Mouse (Mus musculus): ENCODE measurements around the gene Cwc22. TPM values are rescaled to one million over a fixed set of nuclear protein-coding genes. Genes with fewer than 3 reads are reported as not detected.

The Cwc22 gene
- polyA plus RNA-seq, 2 experiments: 33.7 to 36.0 TPM

DNA sequence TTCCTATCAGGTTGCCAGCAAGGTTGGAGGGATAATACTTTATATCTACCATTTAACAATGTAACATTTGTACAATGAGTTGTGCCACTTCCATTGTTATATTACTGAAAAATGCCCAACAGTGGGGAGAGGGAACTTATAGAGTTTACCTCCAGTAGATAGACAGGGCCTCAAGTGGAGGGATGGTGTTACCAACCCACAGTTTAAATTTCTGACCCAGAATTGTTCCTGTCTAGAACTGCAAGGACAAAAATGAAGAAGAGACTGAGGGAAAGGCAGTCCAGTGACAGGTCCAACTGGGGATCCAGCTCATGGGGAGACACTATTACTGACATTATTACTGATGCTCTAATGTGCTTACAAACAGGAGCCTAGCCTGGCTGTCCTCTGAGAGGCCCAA lies 72.4 kb downstream of the Cwc22 start:
- DNase-seq (ENCODE audit: low spot score) (no peak), ATAC-seq (ENCODE audit: low FRiP score, low read depth) (no peak)
- H3K27ac ChIP-seq (replicated peaks; ENCODE audit: low read depth, low read length): no peak overlapping the region
- no peaks in the 10 kb centered on the region for H3K4me1 ChIP-seq (ENCODE audit: control insufficient read depth, insufficient read depth, low read length)
- no peaks in the 10 kb centered on the region for H3K9me3 ChIP-seq (ENCODE audit: control insufficient read depth, low read length)
- no peak overlapping the region for H3K4me3 ChIP-seq (replicated peaks; ENCODE audit: low read length)
- no peak overlapping the region for H3K9ac ChIP-seq (ENCODE audit: low read depth, low read length, severe bottlenecking)
- TF ChIP-seq POLR2A (IDR thresholded peaks at IDR 0.05; ENCODE audit: borderline replicate concordance, extremely low read depth, insufficient read depth, insufficient read length): no peak
- H3K27me3 ChIP-seq (ENCODE audit: control insufficient read depth, insufficient read depth, low read length): no peaks in the 10 kb centered on the region
- H3K4me2 ChIP-seq (replicated peaks; ENCODE audit: low read depth, low read length, severe bottlenecking): no peak overlapping the region
- no peaks in the 10 kb centered on the region for H3K36me3 ChIP-seq (ENCODE audit: control insufficient read depth, insufficient read depth, low read length)

DNA sequence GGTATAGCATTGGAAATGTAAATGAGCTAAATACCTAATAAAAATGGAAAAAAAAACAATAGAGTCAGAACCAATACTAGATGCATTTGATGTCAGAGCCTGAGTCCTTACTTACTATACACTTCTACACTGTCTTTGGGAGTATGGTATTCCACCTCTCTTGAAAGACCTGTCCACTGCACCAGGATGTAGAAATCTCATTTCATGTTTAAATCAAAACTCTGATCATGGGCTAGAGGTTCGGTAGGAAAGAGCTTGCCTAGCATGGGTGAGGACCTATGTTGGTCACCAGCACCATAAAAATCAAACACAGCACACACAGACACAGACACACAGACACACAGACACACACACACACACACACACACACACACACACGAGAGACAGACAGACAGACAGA lies 73.5 kb downstream of the Cwc22 start:
- Histone ChIP-seq H3K4me2 (replicated peaks; ENCODE audit: low read depth, low read length, severe bottlenecking) (no peak overlapping the region), H3K27me3 (ENCODE audit: control insufficient read depth, insufficient read depth, low read length) (no peaks in the 10 kb centered on the region), H3K9me3 (ENCODE audit: control insufficient read depth, low read length) (no peaks in the 10 kb centered on the region), H3K9ac (ENCODE audit: low read depth, low read length, severe bottlenecking) (no peak overlapping the region), H3K27ac (replicated peaks; ENCODE audit: low read depth, low read length) (no peak overlapping the region), H3K36me3 (ENCODE audit: control insufficient read depth, insufficient read depth, low read length) (no peaks in the 10 kb centered on the region), H3K4me3 (replicated peaks; ENCODE audit: low read length) (no peak overlapping the region), H3K4me1 (ENCODE audit: control insufficient read depth, insufficient read depth, low read length) (no peaks in the 10 kb centered on the region)
- no peak for TF ChIP-seq POLR2A (IDR thresholded peaks at IDR 0.05; ENCODE audit: borderline replicate concordance, extremely low read depth, insufficient read depth, insufficient read length)
- WGBS: 59% methylated on average over 2 of the region's 2 CpGs
- ATAC-seq (ENCODE audit: low FRiP score, low read depth): no peak
- no peak for DNase-seq (ENCODE audit: low spot score)

DNA sequence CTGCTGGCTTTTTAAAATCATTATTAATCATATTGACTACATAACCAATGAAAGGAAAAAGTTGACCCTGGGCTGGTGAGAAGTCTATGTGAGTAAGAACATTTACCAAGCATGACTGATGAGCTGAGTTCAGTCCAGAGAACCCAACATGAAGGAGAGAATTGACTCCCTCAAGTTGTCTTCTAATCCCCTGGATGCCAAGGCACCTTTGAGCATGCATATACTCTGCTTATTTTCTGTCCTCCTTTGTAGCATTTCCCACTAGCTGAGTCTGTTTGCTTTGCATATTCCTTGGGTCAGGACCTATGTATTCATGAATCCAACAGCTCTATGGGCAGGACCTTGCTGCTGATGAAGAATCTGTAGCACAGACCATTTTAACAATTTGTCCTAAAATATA lies 75.0 kb downstream of the Cwc22 start:
- Histone ChIP-seq H3K9ac (ENCODE audit: low read depth, low read length, severe bottlenecking) (no peak overlapping the region), H3K9me3 (ENCODE audit: control insufficient read depth, low read length) (no peaks in the 10 kb centered on the region), H3K4me1 (ENCODE audit: control insufficient read depth, insufficient read depth, low read length) (no peaks in the 10 kb centered on the region), H3K27me3 (ENCODE audit: control insufficient read depth, insufficient read depth, low read length) (no peaks in the 10 kb centered on the region), H3K4me2 (replicated peaks; ENCODE audit: low read depth, low read length, severe bottlenecking) (no peak overlapping the region), H3K36me3 (ENCODE audit: control insufficient read depth, insufficient read depth, low read length) (no peaks in the 10 kb centered on the region), H3K27ac (replicated peaks; ENCODE audit: low read depth, low read length) (no peak overlapping the region), H3K4me3 (replicated peaks; ENCODE audit: low read length) (no peak overlapping the region)
- no peak for DNase-seq (ENCODE audit: low spot score)
- no peak for ATAC-seq (ENCODE audit: low FRiP score, low read depth)
- no peak for TF ChIP-seq POLR2A (IDR thresholded peaks at IDR 0.05; ENCODE audit: borderline replicate concordance, extremely low read depth, insufficient read depth, insufficient read length)

DNA sequence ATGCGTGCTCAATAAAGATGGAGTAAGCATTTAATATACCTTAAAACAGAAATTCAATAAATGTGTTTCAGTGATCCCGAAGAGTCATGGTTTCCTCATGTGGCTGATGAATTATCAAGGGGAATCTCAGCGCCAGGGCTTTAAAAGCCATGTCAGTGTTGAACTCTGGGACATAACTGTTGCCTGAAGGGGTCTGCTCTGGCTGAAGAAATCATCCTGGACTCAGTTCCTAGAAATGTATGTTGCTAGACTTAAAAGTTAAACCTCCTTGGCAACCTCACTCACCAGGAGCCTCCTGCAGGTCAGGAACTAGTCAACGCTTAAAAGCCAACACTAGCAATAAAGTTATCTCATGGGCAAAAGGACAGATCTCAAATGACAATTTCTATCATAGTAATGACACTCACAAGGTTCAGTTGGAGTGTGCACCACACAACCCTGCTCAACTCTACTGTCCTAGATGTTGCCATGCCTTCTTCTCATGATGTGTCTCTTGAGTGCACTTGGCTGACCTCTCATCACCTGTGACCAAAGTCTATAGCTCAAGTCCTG lies 76.4 kb downstream of the Cwc22 start:
- DNase-seq (ENCODE audit: low spot score) (no peak), ATAC-seq (ENCODE audit: low FRiP score, low read depth) (no peak)
- H3K4me2 ChIP-seq (replicated peaks; ENCODE audit: low read depth, low read length, severe bottlenecking): no peak overlapping the region
- TF ChIP-seq POLR2A (IDR thresholded peaks at IDR 0.05; ENCODE audit: borderline replicate concordance, extremely low read depth, insufficient read depth, insufficient read length): no peak
- H3K9ac ChIP-seq (ENCODE audit: low read depth, low read length, severe bottlenecking): no peak overlapping the region
- no peaks in the 10 kb centered on the region for H3K27me3 ChIP-seq (ENCODE audit: control insufficient read depth, insufficient read depth, low read length)
- H3K9me3 ChIP-seq (ENCODE audit: control insufficient read depth, low read length): no peaks in the 10 kb centered on the region
- H3K36me3 ChIP-seq (ENCODE audit: control insufficient read depth, insufficient read depth, low read length): no peaks in the 10 kb centered on the region
- no peaks in the 10 kb centered on the region for H3K4me1 ChIP-seq (ENCODE audit: control insufficient read depth, insufficient read depth, low read length)
- 83% methylated on average over 4 of the region's 4 CpGs for WGBS
- no peak overlapping the region for H3K4me3 ChIP-seq (replicated peaks; ENCODE audit: low read length)
- H3K27ac ChIP-seq (replicated peaks; ENCODE audit: low read depth, low read length): no peak overlapping the region

DNA sequence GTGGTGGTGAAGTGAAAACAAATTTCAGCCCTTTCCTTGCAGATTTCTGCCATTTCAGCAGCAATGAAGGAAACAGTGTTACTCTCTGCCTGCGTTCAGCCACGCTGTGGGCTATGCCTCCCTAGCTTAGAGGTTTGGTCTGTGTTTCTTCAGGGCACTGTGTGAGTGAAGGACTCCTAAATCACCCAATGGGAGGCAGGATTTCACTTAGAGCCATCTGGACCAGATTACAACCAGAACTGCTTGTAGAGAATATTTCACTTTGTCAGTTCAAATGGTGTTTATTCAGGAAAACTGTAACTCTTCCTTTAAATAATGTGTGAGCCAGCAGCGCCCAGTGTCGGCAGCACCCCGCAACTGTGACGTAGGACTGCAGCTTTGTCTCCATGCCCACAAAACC lies 82.2 kb downstream of the Cwc22 start:
- H3K27ac ChIP-seq (replicated peaks; ENCODE audit: low read depth, low read length): peak overlapping the region; percentile 56
- H3K4me1 ChIP-seq (ENCODE audit: control insufficient read depth, insufficient read depth, low read length): peaks cover 14% of the 10 kb centered on the region
- H3K4me3 ChIP-seq (replicated peaks; ENCODE audit: low read length): peak overlapping the region; percentile 16
- TF ChIP-seq POLR2A (IDR thresholded peaks at IDR 0.05; ENCODE audit: borderline replicate concordance, extremely low read depth, insufficient read depth, insufficient read length): no peak
- H3K9me3 ChIP-seq (ENCODE audit: control insufficient read depth, low read length): no peaks in the 10 kb centered on the region
- ATAC-seq (ENCODE audit: low FRiP score, low read depth): no peak; the same call in 1 of the 2 replicates
- H3K27me3 ChIP-seq (ENCODE audit: control insufficient read depth, insufficient read depth, low read length): no peaks in the 10 kb centered on the region
- no peaks in the 10 kb centered on the region for H3K36me3 ChIP-seq (ENCODE audit: control insufficient read depth, insufficient read depth, low read length)
- H3K4me2 ChIP-seq (replicated peaks; ENCODE audit: low read depth, low read length, severe bottlenecking): peak overlapping the region; percentile 37
- peak overlapping the region; percentile 29; the same call in 1 of the 2 replicates for H3K9ac ChIP-seq (ENCODE audit: low read depth, low read length, severe bottlenecking)
- 19% methylated on average over 6 of the region's 6 CpGs for WGBS
- peak; percentile 38 for DNase-seq (ENCODE audit: low spot score)

DNA sequence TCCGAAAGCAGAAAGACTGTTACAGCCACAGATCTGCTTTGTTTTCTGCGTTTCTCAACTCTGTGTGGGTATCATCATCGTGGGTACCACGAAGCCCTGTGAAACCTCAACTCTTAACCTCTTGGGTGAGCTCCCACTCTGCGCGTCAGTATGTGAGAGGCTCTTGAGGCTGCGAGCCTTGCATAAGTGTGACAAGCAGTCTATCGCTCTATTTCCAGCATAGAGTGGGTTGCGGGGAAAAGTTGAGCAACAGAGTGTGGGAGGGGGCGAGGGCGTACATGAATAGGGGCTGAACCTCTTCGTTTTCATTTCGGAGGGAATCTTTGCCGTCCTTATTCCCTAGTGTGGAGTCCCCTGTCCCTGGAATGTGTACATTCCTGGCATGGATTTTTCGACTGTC lies 82.7 kb downstream of the Cwc22 start:
- WGBS: 60% methylated on average over 15 of the region's 15 CpGs
- peak overlapping the region; percentile 29; the same call in 1 of the 2 replicates for H3K9ac ChIP-seq (ENCODE audit: low read depth, low read length, severe bottlenecking)
- TF ChIP-seq POLR2A (IDR thresholded peaks at IDR 0.05; ENCODE audit: borderline replicate concordance, extremely low read depth, insufficient read depth, insufficient read length): no peak
- no peaks in the 10 kb centered on the region for H3K9me3 ChIP-seq (ENCODE audit: control insufficient read depth, low read length)
- peak overlapping the region; percentile 37 for H3K4me2 ChIP-seq (replicated peaks; ENCODE audit: low read depth, low read length, severe bottlenecking)
- no peaks in the 10 kb centered on the region for H3K27me3 ChIP-seq (ENCODE audit: control insufficient read depth, insufficient read depth, low read length)
- H3K36me3 ChIP-seq (ENCODE audit: control insufficient read depth, insufficient read depth, low read length): no peaks in the 10 kb centered on the region
- peak; percentile 34; the same call in 1 of the 2 replicates for ATAC-seq (ENCODE audit: low FRiP score, low read depth)
- H3K4me1 ChIP-seq (ENCODE audit: control insufficient read depth, insufficient read depth, low read length): peaks cover 14% of the 10 kb centered on the region
- DNase-seq (ENCODE audit: low spot score): no peak
- peak overlapping the region; percentile 16 for H3K4me3 ChIP-seq (replicated peaks; ENCODE audit: low read length)
- H3K27ac ChIP-seq (replicated peaks; ENCODE audit: low read depth, low read length): peak overlapping the region; percentile 56

Measured in limb, embryonic 14.5 days (tissue).